Mouse (Mus musculus): Measurements from ENCODE around the gene Tcte1. TPM values are rescaled to one million over a fixed set of nuclear protein-coding genes. Genes with fewer than 3 reads are reported as not detected.

Gene Tcte1
- polyA plus RNA-seq, 1 experiment from 2014 or later = 0.80 TPM

GRCm38 (mm10) chr17:45550253-45550652 lies 27.0 kb downstream of the Tcte1 start:
- Histone ChIP-seq H3K9ac (peak overlapping the region; percentile 88; the same call in 1 of the 2 replicates), H3K36me3 (peaks cover 12% of the 10 kb centered on the region; the same call in 1 of the 2 replicates), H3K27me3 (peaks cover 55% of the 10 kb centered on the region), H3K4me1 (peaks cover 24% of the 10 kb centered on the region), H3K27ac (no peak overlapping the region; the same call in 1 of the 2 replicates), H3K4me3 (peak overlapping the region; percentile 83), H3K9me3 (no peaks in the 10 kb centered on the region), H3K4me2 (replicated peaks) (peak overlapping the region; percentile 81)
- 34% methylated on average over 5 of the region's 5 CpGs for WGBS
- ATAC-seq (ENCODE audit: low FRiP score, low read depth) = no peak

GRCm38 (mm10) chr17:45551249-45551796 lies 28.1 kb downstream of the Tcte1 start:
- no peak for ATAC-seq (ENCODE audit: low FRiP score, low read depth)
- 39% methylated on average over 7 of the region's 7 CpGs for WGBS
- H3K27me3 ChIP-seq = peaks cover 47% of the 10 kb centered on the region

GRCm38 (mm10) chr17:45551816-45552451 lies 28.7 kb downstream of the Tcte1 start:
- H3K9me3 ChIP-seq = no peaks in the 10 kb centered on the region
- peaks cover 31% of the 10 kb centered on the region for H3K4me1 ChIP-seq
- H3K27ac ChIP-seq = no peak overlapping the region
- no peak overlapping the region for H3K9ac ChIP-seq
- peaks cover 47% of the 10 kb centered on the region for H3K27me3 ChIP-seq
- ATAC-seq (ENCODE audit: low FRiP score, low read depth) = no peak
- H3K4me2 ChIP-seq (replicated peaks) = no peak overlapping the region
- WGBS = 6% methylated on average over 8 of the region's 8 CpGs
- H3K36me3 ChIP-seq = no peaks in the 10 kb centered on the region; the same call in 1 of the 2 replicates
- H3K4me3 ChIP-seq = no peak overlapping the region

More at GRCm38 (mm10) chr17:45551249-45551796, 28.1 kb downstream of the Tcte1 start:
- no peak overlapping the region for H3K27ac ChIP-seq
- no peak overlapping the region for H3K9ac ChIP-seq
- H3K36me3 ChIP-seq = peaks cover 4% of the 10 kb centered on the region; the same call in 1 of the 2 replicates
- no peak overlapping the region for H3K4me3 ChIP-seq
- no peaks in the 10 kb centered on the region for H3K9me3 ChIP-seq
- H3K4me2 ChIP-seq (replicated peaks) = no peak overlapping the region
- H3K4me1 ChIP-seq = peaks cover 25% of the 10 kb centered on the region

- H3K4me2 ChIP-seq (replicated peaks) = no peak overlapping the region
- no peak for ATAC-seq (ENCODE audit: low FRiP score, low read depth)
- H3K4me3 ChIP-seq = no peak overlapping the region
- no peaks in the 10 kb centered on the region for H3K36me3 ChIP-seq
- H3K9ac ChIP-seq = no peak overlapping the region; the same call in 1 of the 2 replicates
- peaks cover 40% of the 10 kb centered on the region for H3K27me3 ChIP-seq
- no peaks in the 10 kb centered on the region for H3K9me3 ChIP-seq
- peaks cover 37% of the 10 kb centered on the region for H3K4me1 ChIP-seq
- 79% methylated on average over 3 of the region's 3 CpGs for WGBS
- no peak overlapping the region for H3K27ac ChIP-seq
These were observed 29.8 kb downstream of the Tcte1 start for GRCm38 (mm10) chr17:45553065-45553464.

DNA sequence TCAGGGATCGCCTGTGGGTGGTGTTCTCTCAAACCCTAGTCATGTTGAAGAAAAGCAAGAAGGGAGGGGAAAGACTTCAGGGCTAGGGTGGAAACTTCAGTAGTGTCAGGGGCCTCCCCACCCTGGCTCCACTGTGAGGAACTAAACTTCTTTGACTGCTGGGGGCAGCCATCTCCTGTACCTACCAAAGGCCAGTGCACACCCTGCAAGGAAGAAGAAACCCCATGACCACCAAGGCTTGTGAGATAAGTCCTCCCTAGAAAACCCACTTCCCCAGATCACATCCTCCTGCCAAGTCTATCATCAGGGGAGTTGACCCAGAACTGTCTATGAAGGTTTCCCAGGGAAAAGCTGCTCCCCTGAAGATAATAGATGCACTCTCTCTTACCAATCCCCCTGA lies 31.2 kb downstream of the Tcte1 start:
- Histone ChIP-seq H3K36me3 (no peaks in the 10 kb centered on the region), H3K9me3 (no peaks in the 10 kb centered on the region), H3K4me1 (peaks cover 28% of the 10 kb centered on the region), H3K27me3 (peaks cover 35% of the 10 kb centered on the region), H3K27ac (no peak overlapping the region), H3K4me2 (replicated peaks) (no peak overlapping the region), H3K9ac (0 out of 2 replicates have a peak overlapping the region, but pooled peaks have one; percentile 31), H3K4me3 (no peak overlapping the region)
- no peak for ATAC-seq (ENCODE audit: low FRiP score, low read depth)
- WGBS = 53% methylated on average over 1 of the region's 1 CpGs

- Histone ChIP-seq H3K36me3 (no peaks in the 10 kb centered on the region), H3K9me3 (no peaks in the 10 kb centered on the region), H3K9ac (peak within 1 kb of the TSS; percentile 80), H3K4me3 (peak within 1 kb of the TSS; percentile 69), H3K4me2 (replicated peaks) (peak within 1 kb of the TSS; percentile 96), H3K4me1 (peaks cover 19% of the 10 kb centered on the region), H3K27ac (no peak within 1 kb of the TSS), H3K27me3 (peaks cover 35% of the 10 kb centered on the region)
- ATAC-seq (ENCODE audit: low FRiP score, low read depth) = peak; percentile 86
- under 1% methylated on average over 45 of the region's 45 CpGs for WGBS
These were observed 32.3 kb downstream of the Tcte1 start, which contains the start of gene Nfkbie for GRCm38 (mm10) chr17:45555452-45556106. Nfkbie (plus strand) TSS chr17:45555703.

DNA sequence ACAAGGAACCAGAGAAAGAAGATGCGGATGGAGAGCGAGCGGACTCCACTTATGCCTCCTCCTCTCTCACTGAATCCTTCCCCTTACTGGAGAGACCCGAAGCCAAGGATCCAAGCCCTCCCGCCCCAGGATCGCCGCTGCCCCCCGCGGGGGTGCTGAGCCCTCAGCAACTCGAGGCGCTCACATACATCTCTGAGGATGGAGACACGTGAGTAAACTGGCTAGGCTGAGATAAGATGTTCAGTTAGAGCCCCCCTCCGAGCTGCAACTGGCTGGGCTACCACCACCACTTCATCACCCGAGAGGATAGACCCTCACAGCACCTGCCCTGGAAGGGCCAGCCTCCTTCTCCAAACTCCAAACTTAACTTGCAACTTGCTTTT lies 32.9 kb downstream of the Tcte1 start:
- H3K36me3 ChIP-seq = no peaks in the 10 kb centered on the region
- peak overlapping the region; percentile 69 for H3K4me3 ChIP-seq
- H3K4me2 ChIP-seq (replicated peaks) = peak overlapping the region; percentile 96
- H3K9ac ChIP-seq = peak overlapping the region; percentile 80
- H3K4me1 ChIP-seq = peaks cover 19% of the 10 kb centered on the region
- no peak for ATAC-seq (ENCODE audit: low FRiP score, low read depth)
- 2% methylated on average over 14 of the region's 14 CpGs for WGBS
- peaks cover 32% of the 10 kb centered on the region for H3K27me3 ChIP-seq
- no peaks in the 10 kb centered on the region for H3K9me3 ChIP-seq
- H3K27ac ChIP-seq = no peak overlapping the region

GRCm38 (mm10) chr17:45556514-45557245 lies 33.4 kb downstream of the Tcte1 start:
- WGBS = 73% methylated on average over 3 of the region's 3 CpGs
- H3K4me3 ChIP-seq = peak overlapping the region; percentile 69
- H3K4me1 ChIP-seq = peaks cover 19% of the 10 kb centered on the region
- H3K27me3 ChIP-seq = peaks cover 27% of the 10 kb centered on the region
- no peaks in the 10 kb centered on the region for H3K36me3 ChIP-seq
- no peaks in the 10 kb centered on the region for H3K9me3 ChIP-seq
- peak overlapping the region; percentile 96 for H3K4me2 ChIP-seq (replicated peaks)
- no peak overlapping the region for H3K27ac ChIP-seq
- ATAC-seq (ENCODE audit: low FRiP score, low read depth) = no peak
- H3K9ac ChIP-seq = peak overlapping the region; percentile 80; the same call in 1 of the 2 replicates

DNA sequence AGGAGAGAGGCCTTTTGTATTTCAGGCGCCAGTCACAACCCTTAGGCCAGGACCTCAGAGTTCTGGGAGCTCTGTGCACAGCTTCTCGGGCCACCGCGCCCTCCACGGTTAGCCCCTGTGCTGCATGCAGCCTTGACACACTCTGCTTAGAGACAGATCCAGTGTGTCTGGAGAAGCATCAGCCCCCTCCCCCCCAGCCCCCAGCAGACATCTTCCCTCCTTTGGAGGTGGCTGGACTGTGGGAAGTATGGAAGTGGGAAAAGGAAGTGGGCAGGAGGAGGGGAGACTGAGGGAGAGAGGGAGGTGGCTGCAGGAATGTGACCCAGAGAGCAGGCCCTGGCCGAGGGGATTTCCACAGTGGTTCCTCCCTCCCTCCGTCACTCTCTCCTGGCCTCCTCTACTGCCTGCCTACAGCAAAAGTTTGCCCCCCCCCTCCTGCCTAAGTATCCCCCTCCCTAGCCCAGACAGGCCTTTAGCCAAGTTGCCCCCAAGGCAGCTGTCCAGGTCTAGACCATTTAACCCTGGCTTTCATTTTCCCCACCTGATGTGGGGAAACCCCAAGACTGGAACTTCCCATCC lies 34.1 kb downstream of the Tcte1 start:
- H3K4me3 ChIP-seq = peak overlapping the region; percentile 69; the same call in 1 of the 2 replicates
- no peak for ATAC-seq (ENCODE audit: low FRiP score, low read depth)
- H3K4me1 ChIP-seq = peaks cover 19% of the 10 kb centered on the region
- no peaks in the 10 kb centered on the region for H3K36me3 ChIP-seq
- H3K27me3 ChIP-seq = peaks cover 25% of the 10 kb centered on the region
- H3K9ac ChIP-seq = no peak overlapping the region
- 67% methylated on average over 7 of the region's 7 CpGs for WGBS
- H3K4me2 ChIP-seq (replicated peaks) = peak overlapping the region; percentile 96; the same call in 1 of the 2 replicates
- no peak overlapping the region for H3K27ac ChIP-seq
- H3K9me3 ChIP-seq = no peaks in the 10 kb centered on the region

- Histone ChIP-seq H3K9ac (no peak overlapping the region), H3K4me3 (no peak overlapping the region), H3K27ac (no peak overlapping the region), H3K36me3 (no peaks in the 10 kb centered on the region), H3K4me2 (replicated peaks) (no peak overlapping the region), H3K4me1 (peaks cover 19% of the 10 kb centered on the region), H3K9me3 (no peaks in the 10 kb centered on the region), H3K27me3 (peaks cover 20% of the 10 kb centered on the region)
- no peak for ATAC-seq (ENCODE audit: low FRiP score, low read depth)
- 72% methylated on average over 16 of the region's 16 CpGs for WGBS
These were observed 35.0 kb downstream of the Tcte1 start for GRCm38 (mm10) chr17:45557998-45558862.

Data from limb, embryonic 13.5 days (tissue).